Mouse (Mus musculus) embryonic fibroblast, embryonic 13.5 days (primary cell): ENCODE data around the gene Tbc1d32. TPM values are rescaled to one million over a fixed set of nuclear protein-coding genes. Genes with fewer than 3 reads are reported as not detected.

Experiments used
- H3K27ac ChIP-seq: 2 replicates; pipeline ENCODE4 v1.5.1; 2012; ENCODE audit warnings: low read length, control low read depth, inconsistent platforms; ENCODE audit not compliant: insufficient read depth
- H3K4me1 ChIP-seq: 2 replicates; pipeline ENCODE4 v1.6.1; 2011; ENCODE audit warnings: low read length; ENCODE audit not compliant: control insufficient read depth, insufficient read depth
- H3K4me3 ChIP-seq: 2 replicates; pipeline ENCODE4 v1.5.1; 2011; ENCODE audit warnings: mild to moderate bottlenecking, control low read depth, low read length; ENCODE audit not compliant: insufficient read depth
- CTCF ChIP-seq: IDR thresholded peaks from 2 replicates; pipeline ENCODE4 v1.5.1; 2011; ENCODE audit warnings: mild to moderate bottlenecking, control low read depth, low read length, moderate library complexity, borderline replicate concordance; ENCODE audit not compliant: insufficient read depth
- POLR2A ChIP-seq: IDR thresholded peaks from 2 replicates; pipeline ENCODE4 v1.6.1; 2011; ENCODE audit warnings: low read depth, mild to moderate bottlenecking, control low read depth, low read length, moderate library complexity
- polyA plus RNA-seq: library from polyadenylated mRNA; stranded (reverse); fragments of >200 nt; gene quantifications from 2 replicates; pipeline ENCODE4 v1.2.4, GENCODE M21; 2011; ENCODE audit warnings: low read depth; ENCODE audit not compliant: missing spikeins, insufficient read length

The Tbc1d32 gene
- polyA plus RNA-seq, 1 experiment = 6.3 TPM

DNA sequence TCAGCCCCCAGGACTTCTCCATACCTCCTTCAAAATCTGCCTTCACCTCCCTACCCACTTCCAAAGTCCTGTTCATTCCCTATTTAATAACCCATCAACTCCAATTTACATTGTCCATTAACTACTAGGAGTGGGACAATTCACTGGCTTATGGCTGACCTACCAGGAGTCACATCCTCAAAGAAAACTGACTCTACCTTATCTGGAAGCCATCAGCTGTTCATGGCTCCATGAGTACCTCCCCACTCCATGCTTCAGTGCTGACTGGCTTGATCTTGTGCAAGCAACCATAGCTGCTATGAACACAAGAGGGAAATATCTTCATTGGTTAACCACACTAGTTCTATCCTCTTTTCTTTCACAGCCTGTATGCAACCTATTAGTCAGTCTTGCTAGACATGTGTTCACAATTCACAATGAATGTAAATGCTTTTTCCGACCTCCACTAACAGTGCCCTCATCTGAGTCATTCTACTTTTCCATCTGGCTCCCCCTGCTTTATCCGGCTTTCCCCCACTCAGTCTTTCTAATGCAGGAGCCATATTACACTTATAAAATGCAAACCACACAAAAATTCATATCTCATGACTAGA is 167.2 kb downstream of the Tbc1d32 start:
- Histone ChIP-seq H3K27ac (no peak overlapping the region), H3K4me3 (no peak overlapping the region), H3K4me1 (no peaks in the 10 kb centered on the region)
- TF ChIP-seq CTCF (no peak), POLR2A (no peak)

GRCm38 (mm10) chr10:56058979-56059422 is 169.5 kb downstream of the Tbc1d32 start:
- Histone ChIP-seq H3K4me1 (no peaks in the 10 kb centered on the region), H3K27ac (no peak overlapping the region), H3K4me3 (no peak overlapping the region)
- TF ChIP-seq CTCF = no peak
- TF ChIP-seq POLR2A = no peak

DNA sequence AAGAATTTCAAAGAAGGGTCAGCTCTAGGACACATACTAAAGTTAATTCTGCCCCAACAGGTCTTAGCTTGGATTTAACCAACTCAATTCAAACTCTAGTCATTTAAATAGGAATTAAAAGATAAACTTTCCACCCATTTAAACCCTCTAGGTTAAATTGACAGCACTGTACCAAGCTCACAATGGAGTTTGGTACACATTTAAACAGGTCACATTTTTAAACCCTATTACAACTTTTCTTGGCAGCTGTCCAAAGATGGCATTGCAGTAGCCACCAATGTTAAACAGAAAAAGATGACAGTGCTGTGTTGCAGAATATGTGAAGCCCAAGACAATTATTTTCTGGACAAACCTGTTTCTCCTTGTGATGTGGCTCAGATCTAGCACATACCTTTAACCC is 203.1 kb downstream of the Tbc1d32 start:
- no peaks in the 10 kb centered on the region for H3K4me1 ChIP-seq
- TF ChIP-seq CTCF (no peak), POLR2A (no peak)

DNA sequence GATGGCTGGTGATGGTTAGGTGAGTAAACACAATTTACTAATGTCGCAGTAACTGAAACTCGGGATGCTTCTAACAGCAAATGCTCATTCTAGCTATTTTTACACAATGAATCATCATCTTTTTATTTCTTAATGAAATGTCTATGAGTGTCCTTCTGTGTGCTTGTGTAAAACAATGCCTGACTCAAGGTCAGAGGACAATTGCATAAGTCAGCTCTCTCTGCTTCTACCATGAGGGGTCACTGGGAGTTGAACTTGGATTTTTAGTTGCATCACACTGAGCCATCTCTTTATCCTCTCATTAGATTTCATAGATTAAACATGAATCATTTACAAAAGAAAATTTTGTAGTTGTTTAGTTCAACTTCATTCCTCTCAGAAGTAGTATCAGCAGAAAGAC is 203.9 kb downstream of the Tbc1d32 start:
- TF ChIP-seq POLR2A (no peak), CTCF (no peak)
- no peaks in the 10 kb centered on the region for H3K4me1 ChIP-seq
- H3K27ac ChIP-seq = no peak overlapping the region
- H3K4me3 ChIP-seq = no peak overlapping the region

More for the DNA sequence above, 203.1 kb downstream of the Tbc1d32 start:
- no peak overlapping the region for H3K4me3 ChIP-seq
- H3K27ac ChIP-seq = no peak overlapping the region

GRCm38 (mm10) chr10:55979898-55980521 is 248.5 kb downstream of the Tbc1d32 start:
- Histone ChIP-seq H3K27ac (no peak overlapping the region), H3K4me3 (no peak overlapping the region), H3K4me1 (no peaks in the 10 kb centered on the region)
- TF ChIP-seq POLR2A (no peak), CTCF (no peak)

DNA sequence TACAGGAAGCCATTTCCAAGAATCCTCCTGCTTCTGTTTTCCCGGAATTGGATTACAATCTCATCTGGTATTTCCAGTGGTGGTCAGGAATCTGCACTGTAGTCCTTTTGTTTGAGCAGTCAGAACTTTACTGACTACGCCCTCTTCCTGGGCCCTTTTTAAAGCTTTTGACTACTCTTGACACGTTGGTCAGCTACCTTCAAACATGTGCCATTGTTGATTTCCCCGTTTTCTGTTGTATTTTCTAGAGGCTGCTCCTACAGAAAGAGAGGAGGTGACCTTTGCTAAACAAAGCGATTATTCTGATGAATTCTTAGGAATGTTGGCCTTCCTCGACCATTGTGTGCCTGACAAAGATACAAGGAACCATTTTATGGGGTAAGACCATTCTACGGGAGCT is 250.5 kb downstream of the Tbc1d32 start:
- no peak overlapping the region for H3K27ac ChIP-seq
- no peak overlapping the region for H3K4me3 ChIP-seq
- no peaks in the 10 kb centered on the region for H3K4me1 ChIP-seq
- TF ChIP-seq POLR2A (no peak), CTCF (no peak)

Other genes starting within 250 kb of the Tbc1d32 start
- gene Msl3l2, start 121.8 kb downstream of the Tbc1d32 start, polyA plus RNA-seq = 5.8 and 6.6 TPM in 2 replicates
- gene Gja1, start 148.6 kb upstream of the Tbc1d32 start, polyA plus RNA-seq = 242 and 268 TPM in 2 replicates